Mouse (Mus musculus): ENCODE data around the gene Fam163a. TPM values are rescaled to one million over a fixed set of nuclear protein-coding genes. Genes with fewer than 3 reads are reported as not detected.

Gene Fam163a
- polyA plus RNA-seq, 3 experiments from 2014 or later, result not detected

Other genes starting within 250 kb of the Fam163a start
- gene Cep350, start 231.8 kb downstream of the Fam163a start, polyA plus RNA-seq (2017; shearing (Covaris generic)), result 10 to 100 TPM in 1 of 3 experiments, 1 to 10 TPM in 2; 8.7 to 12.8 (median 9.7) TPM
- 10 to 100 TPM; 35.2 to 50.4 (median 37.2) TPM for gene Tor1aip2, start 169.6 kb downstream of the Fam163a start, polyA plus RNA-seq (2017; shearing (Covaris generic))
- 100 to 1,000 TPM in 1 of 3 experiments, 10 to 100 TPM in 2; 91.3 to 114 (median 98.0) TPM for gene Tor1aip1, start 168.5 kb downstream of the Fam163a start, polyA plus RNA-seq (2017; shearing (Covaris generic))
- not detected for gene Tdrd5, start 98.6 kb upstream of the Fam163a start, polyA plus RNA-seq (2017; shearing (Covaris generic))
- gene Nphs2, start 105.7 kb upstream of the Fam163a start, polyA plus RNA-seq (2017; shearing (Covaris generic)), result not detected
- gene Gm2000, start 161.0 kb upstream of the Fam163a start, polyA plus RNA-seq (2017; shearing (Covaris generic)), result 1,000 to 10,000 TPM; 1,993 to 3,267 (median 2,370) TPM
- 1 to 10 TPM in 1 of 3 experiments, under 1 TPM in 2; 0.34 to 1.0 (median 0.69) TPM for gene Axdnd1, start 216.1 kb upstream of the Fam163a start, polyA plus RNA-seq (2017; shearing (Covaris generic))

All from inflammation-experienced regulatory T-cells, adult 6 months (primary cell).